In genomic region chr11:70651391-70651790, GRCm38 (mm10) we compare ENCODE assay signal across 8 mouse cellular contexts. TPM values are rescaled to one million over a fixed set of nuclear protein-coding genes. Genes with fewer than 3 reads are reported as not detected.
A peak's percentile ranks its signal among the peaks of the same experiment; 100 is the strongest.
DNase-seq lines count a peak whose midpoint lies in the region; ATAC-seq and TF ChIP-seq lines count a peak whose summit lies in the region.

No protein-coding gene starts in this region.

- H3K4me1 ChIP-seq in erythroblast, embryonic 14.5 days (ENCODE audit: control insufficient read depth) = peaks cover 82% of the 10 kb centered on the region
- H3K4me1 ChIP-seq in thymus, adult 2 months (replicated peaks; ENCODE audit: control insufficient read depth, insufficient read depth, low read length) = peaks cover 34% of the 10 kb centered on the region
- peaks cover 11% of the 10 kb centered on the region for H3K4me1 ChIP-seq in intestine, postnatal 0 days (replicated peaks; ENCODE audit: control insufficient read depth, insufficient read depth, low read length)
- H3K4me1 ChIP-seq in stomach, embryonic 16.5 days (ENCODE audit: control insufficient read depth, insufficient read depth, low read length) = peaks cover 45% of the 10 kb centered on the region
- H3K4me1 ChIP-seq in forebrain, embryonic 14.5 days (ENCODE audit: control insufficient read depth, insufficient read depth, low read length) = peaks cover 32% of the 10 kb centered on the region

- H3K4me2 ChIP-seq in intestine, postnatal 0 days (replicated peaks; ENCODE audit: low read depth) = peak overlapping the region; percentile 91
- H3K4me2 ChIP-seq in stomach, embryonic 16.5 days (ENCODE audit: low read depth, low read length) = peak overlapping the region; percentile 79
- H3K4me2 ChIP-seq in forebrain, embryonic 14.5 days (ENCODE audit: low read length) = no peak overlapping the region

- H3K9me3 ChIP-seq in erythroblast, embryonic 14.5 days (ENCODE audit: control insufficient read depth, low read length) = no peaks in the 10 kb centered on the region
- H3K9me3 ChIP-seq in intestine, postnatal 0 days (ENCODE audit: control insufficient read depth) = no peaks in the 10 kb centered on the region
- H3K9me3 ChIP-seq in stomach, embryonic 16.5 days (replicated peaks; ENCODE audit: control insufficient read depth, low read length) = no peaks in the 10 kb centered on the region
- no peaks in the 10 kb centered on the region for H3K9me3 ChIP-seq in forebrain, embryonic 14.5 days (replicated peaks; ENCODE audit: control insufficient read depth, low read length)

- DNase-seq in thymus, adult 2 months = peak; percentile 7
- no peak for DNase-seq in thymus, postnatal 0 days (ENCODE audit: low spot score)
- DNase-seq in forebrain, embryonic 14.5 days (ENCODE audit: low spot score) = no peak

- no peak for TF ChIP-seq CTCF in thymus, adult 2 months (IDR thresholded peaks at IDR 0.05; ENCODE audit: borderline replicate concordance, control insufficient read depth, extremely low read depth, insufficient read depth, low read length, poor library complexity)
- no peak for TF ChIP-seq CTCF in intestine, postnatal 0 days (IDR thresholded peaks at IDR 0.05; ENCODE audit: low read depth)

- 70% methylated on average over 2 of the region's 2 CpGs for WGBS in thymus, adult 2 months
- WGBS in intestine, postnatal 0 days = 29% methylated on average over 2 of the region's 2 CpGs
- WGBS in stomach, embryonic 16.5 days = 57% methylated on average over 2 of the region's 2 CpGs
- 70% methylated on average over 2 of the region's 2 CpGs for WGBS in forebrain, embryonic 14.5 days

- H3K9ac ChIP-seq in intestine, postnatal 0 days (ENCODE audit: low read depth, low read length) = no peak overlapping the region
- no peak overlapping the region for H3K9ac ChIP-seq in stomach, embryonic 16.5 days (ENCODE audit: low read length)
- H3K9ac ChIP-seq in forebrain, embryonic 14.5 days (ENCODE audit: low read length) = no peak overlapping the region

- peaks cover 9% of the 10 kb centered on the region for H3K27me3 ChIP-seq in erythroblast, embryonic 14.5 days (ENCODE audit: control insufficient read depth)
- no peaks in the 10 kb centered on the region for H3K27me3 ChIP-seq in thymus, adult 2 months (ENCODE audit: control insufficient read depth, insufficient read depth, low read length)
- H3K27me3 ChIP-seq in intestine, postnatal 0 days (replicated peaks; ENCODE audit: control insufficient read depth, insufficient read depth, low read length) = no peaks in the 10 kb centered on the region
- no peaks in the 10 kb centered on the region for H3K27me3 ChIP-seq in stomach, embryonic 16.5 days (ENCODE audit: control insufficient read depth, insufficient read depth, low read length)
- H3K27me3 ChIP-seq in forebrain, embryonic 14.5 days (replicated peaks; ENCODE audit: control insufficient read depth, insufficient read depth, low read length) = no peaks in the 10 kb centered on the region

- ATAC-seq in erythroblast, adult 5-6 weeks (replicated peaks; ENCODE audit: low FRiP score, poor library complexity, severe bottlenecking) = no peak
- no peak for ATAC-seq in intestine, postnatal 0 days
- ATAC-seq in stomach, embryonic 16.5 days (ENCODE audit: insufficient read depth, low FRiP score) = no peak
- ATAC-seq in forebrain, embryonic 14.5 days = no peak
- ATAC-seq in activated CD4-positive, CD25-positive, alpha-beta regulatory T cell, adult 4 months = no peak

- peak overlapping the region; percentile 84; the same call in 1 of the 2 replicates for H3K27ac ChIP-seq in thymus, adult 2 months (ENCODE audit: control insufficient read depth, insufficient read depth, low read length)
- H3K27ac ChIP-seq in intestine, postnatal 0 days (ENCODE audit: low read depth, low read length) = no peak overlapping the region
- H3K27ac ChIP-seq in stomach, embryonic 16.5 days (ENCODE audit: low read length) = peak overlapping the region; percentile 71; the same call in 1 of the 2 replicates
- H3K27ac ChIP-seq in forebrain, embryonic 14.5 days (ENCODE audit: low read depth, low read length) = no peak overlapping the region

- TF ChIP-seq POLR2A in thymus, adult 2 months (IDR thresholded peaks at IDR 0.05; ENCODE audit: control insufficient read depth, extremely low read depth, insufficient read depth, low read length, poor library complexity) = no peak

- H3K4me3 ChIP-seq in erythroblast, embryonic 14.5 days (replicated peaks) = peak overlapping the region; percentile 31
- peak overlapping the region; percentile 10; the same call in 1 of the 2 replicates for H3K4me3 ChIP-seq in thymus, adult 2 months (ENCODE audit: control insufficient read depth, insufficient read depth, low read length)
- no peak overlapping the region for H3K4me3 ChIP-seq in intestine, postnatal 0 days (ENCODE audit: low read depth, low read length)
- peak overlapping the region; percentile 100 for H3K4me3 ChIP-seq in stomach, embryonic 16.5 days (replicated peaks; ENCODE audit: low read length)
- no peak overlapping the region for H3K4me3 ChIP-seq in forebrain, embryonic 14.5 days (ENCODE audit: low read depth, low read length)

- H3K36me3 ChIP-seq in erythroblast, embryonic 14.5 days (ENCODE audit: control insufficient read depth) = peaks cover 54% of the 10 kb centered on the region
- H3K36me3 ChIP-seq in thymus, adult 2 months (ENCODE audit: control insufficient read depth, insufficient read depth, low read length) = peaks cover 44% of the 10 kb centered on the region
- H3K36me3 ChIP-seq in intestine, postnatal 0 days (ENCODE audit: control insufficient read depth, insufficient read depth) = peaks cover 30% of the 10 kb centered on the region
- peaks cover 19% of the 10 kb centered on the region for H3K36me3 ChIP-seq in stomach, embryonic 16.5 days (ENCODE audit: control insufficient read depth, insufficient read depth, low read length)
- peaks cover 47% of the 10 kb centered on the region for H3K36me3 ChIP-seq in forebrain, embryonic 14.5 days (ENCODE audit: control insufficient read depth, insufficient read depth, low read length)

RNA-seq across cellular contexts. Expression of gene Pfn1, which starts 3.1 kb away (rescaled TPM):
- 240 and 308 TPM in 2 replicates for polyA plus RNA-seq in erythroblast, embryonic 14.5 days (2012)
- 414 and 492 TPM in 2 replicates for total RNA-seq in erythroblast, adult 5-6 weeks (2015; ENCODE audit: low replicate concordance)
- 125 and 193 TPM in 2 replicates for total RNA-seq in erythroblast, adult 5-6 weeks (2017; ENCODE audit: low replicate concordance)
- polyA plus RNA-seq in thymus, adult 2 months (2012; rRNA removed) = 3,213 and 4,498 TPM in 2 replicates
- polyA plus RNA-seq in thymus, postnatal 0 days (2015; fragmentation: Nextera tagmentation; extraction: Ambion mirVana) = 2,783 and 3,382 TPM in 2 replicates
- polyA plus RNA-seq in intestine, postnatal 0 days (2015; fragmentation: Nextera tagmentation; extraction: Ambion mirVana) = 1,830 and 1,961 TPM in 2 replicates
- 1,820 and 1,821 TPM in 2 replicates for polyA plus RNA-seq in stomach, embryonic 16.5 days (2015; fragmentation: Nextera tagmentation; extraction: Ambion mirVana)
- polyA plus RNA-seq in forebrain, embryonic 14.5 days (2014; fragmentation: Nextera tagmentation; extraction: Ambion mirVana) = 793 and 798 TPM in 2 replicates
- 1,000 to 10,000 TPM; 3,856 to 4,120 TPM for polyA plus RNA-seq in activated CD4-positive, CD25-positive, alpha-beta regulatory T cell, adult 4 months (2017; shearing (Covaris generic))

RNA-seq across cellular contexts. Expression of gene Slc25a11, which starts 4.1 kb away (rescaled TPM):
- 2.2 and 2.4 TPM in 2 replicates for polyA plus RNA-seq in erythroblast, embryonic 14.5 days (2012)
- total RNA-seq in erythroblast, adult 5-6 weeks (2015; ENCODE audit: low replicate concordance) = 17.1 and 20.1 TPM in 2 replicates
- total RNA-seq in erythroblast, adult 5-6 weeks (2017; ENCODE audit: low replicate concordance) = 16.2 and 16.6 TPM in 2 replicates
- 132 and 162 TPM in 2 replicates for polyA plus RNA-seq in thymus, adult 2 months (2012; rRNA removed)
- polyA plus RNA-seq in thymus, postnatal 0 days (2015; fragmentation: Nextera tagmentation; extraction: Ambion mirVana) = 137 and 139 TPM in 2 replicates
- polyA plus RNA-seq in intestine, postnatal 0 days (2015; fragmentation: Nextera tagmentation; extraction: Ambion mirVana) = 192 and 210 TPM in 2 replicates
- polyA plus RNA-seq in stomach, embryonic 16.5 days (2015; fragmentation: Nextera tagmentation; extraction: Ambion mirVana) = 163 and 169 TPM in 2 replicates
- polyA plus RNA-seq in forebrain, embryonic 14.5 days (2014; fragmentation: Nextera tagmentation; extraction: Ambion mirVana) = 165 and 190 TPM in 2 replicates
- polyA plus RNA-seq in activated CD4-positive, CD25-positive, alpha-beta regulatory T cell, adult 4 months (2017; shearing (Covaris generic)) = 100 to 1,000 TPM in 1 of 2 experiments, 10 to 100 TPM in 1; 80.4 to 124 TPM

RNA-seq across cellular contexts. Expression of gene Rnf167, which starts 4.4 kb away (rescaled TPM):
- 24.0 and 33.2 TPM in 2 replicates for polyA plus RNA-seq in erythroblast, embryonic 14.5 days (2012)
- 146 and 222 TPM in 2 replicates for total RNA-seq in erythroblast, adult 5-6 weeks (2015; ENCODE audit: low replicate concordance)
- 217 and 308 TPM in 2 replicates for total RNA-seq in erythroblast, adult 5-6 weeks (2017; ENCODE audit: low replicate concordance)
- polyA plus RNA-seq in thymus, adult 2 months (2012; rRNA removed) = 285 and 346 TPM in 2 replicates
- 214 and 226 TPM in 2 replicates for polyA plus RNA-seq in thymus, postnatal 0 days (2015; fragmentation: Nextera tagmentation; extraction: Ambion mirVana)
- 107 TPM in 2 replicates for polyA plus RNA-seq in intestine, postnatal 0 days (2015; fragmentation: Nextera tagmentation; extraction: Ambion mirVana)
- 104 and 111 TPM in 2 replicates for polyA plus RNA-seq in stomach, embryonic 16.5 days (2015; fragmentation: Nextera tagmentation; extraction: Ambion mirVana)
- 105 and 118 TPM in 2 replicates for polyA plus RNA-seq in forebrain, embryonic 14.5 days (2014; fragmentation: Nextera tagmentation; extraction: Ambion mirVana)
- 100 to 1,000 TPM; 281 to 288 TPM for polyA plus RNA-seq in activated CD4-positive, CD25-positive, alpha-beta regulatory T cell, adult 4 months (2017; shearing (Covaris generic))

RNA-seq across cellular contexts. Expression of gene Eno3, which starts 5.6 kb away (rescaled TPM):
- polyA plus RNA-seq in erythroblast, embryonic 14.5 days (2012) = 0.74 and 0.78 TPM in 2 replicates
- 1.5 and 2.9 TPM in 2 replicates for total RNA-seq in erythroblast, adult 5-6 weeks (2015; ENCODE audit: low replicate concordance)
- 3.3 and 6.0 TPM in 2 replicates for total RNA-seq in erythroblast, adult 5-6 weeks (2017; ENCODE audit: low replicate concordance)
- polyA plus RNA-seq in thymus, adult 2 months (2012; rRNA removed) = 25.3 and 75.8 TPM in 2 replicates
- polyA plus RNA-seq in thymus, postnatal 0 days (2015; fragmentation: Nextera tagmentation; extraction: Ambion mirVana) = 13.1 and 14.7 TPM in 2 replicates
- 4.9 and 5.9 TPM in 2 replicates for polyA plus RNA-seq in intestine, postnatal 0 days (2015; fragmentation: Nextera tagmentation; extraction: Ambion mirVana)
- polyA plus RNA-seq in stomach, embryonic 16.5 days (2015; fragmentation: Nextera tagmentation; extraction: Ambion mirVana) = 19.3 and 126 TPM in 2 replicates
- 5.7 and 5.9 TPM in 2 replicates for polyA plus RNA-seq in forebrain, embryonic 14.5 days (2014; fragmentation: Nextera tagmentation; extraction: Ambion mirVana)
- 10 to 100 TPM; 20.9 to 21.4 TPM for polyA plus RNA-seq in activated CD4-positive, CD25-positive, alpha-beta regulatory T cell, adult 4 months (2017; shearing (Covaris generic))

RNA-seq across cellular contexts. Expression of gene Gp1ba, which starts 12.5 kb away (rescaled TPM):
- polyA plus RNA-seq in erythroblast, embryonic 14.5 days (2012) = 0.12 TPM in 2 replicates
- total RNA-seq in erythroblast, adult 5-6 weeks (2015; ENCODE audit: low replicate concordance) = 0.84 TPM in 1 of 2 replicates, not detected in the other
- 0.42 TPM in 1 of 2 replicates, not detected in the other for total RNA-seq in erythroblast, adult 5-6 weeks (2017; ENCODE audit: low replicate concordance)
- 0.04 TPM in 2 replicates for polyA plus RNA-seq in thymus, adult 2 months (2012; rRNA removed)
- polyA plus RNA-seq in thymus, postnatal 0 days (2015; fragmentation: Nextera tagmentation; extraction: Ambion mirVana) = 0.06 and 0.13 TPM in 2 replicates
- polyA plus RNA-seq in intestine, postnatal 0 days (2015; fragmentation: Nextera tagmentation; extraction: Ambion mirVana) = 0.07 and 0.10 TPM in 2 replicates
- polyA plus RNA-seq in stomach, embryonic 16.5 days (2015; fragmentation: Nextera tagmentation; extraction: Ambion mirVana) = 0.16 and 0.19 TPM in 2 replicates
- polyA plus RNA-seq in forebrain, embryonic 14.5 days (2014; fragmentation: Nextera tagmentation; extraction: Ambion mirVana) = 0.17 and 0.22 TPM in 2 replicates
- polyA plus RNA-seq in activated CD4-positive, CD25-positive, alpha-beta regulatory T cell, adult 4 months (2017; shearing (Covaris generic)) = under 1 TPM; 0.17 to 0.52 TPM

Comparison
In these comparisons a context has a peak if more than half of its experiments do, and no peak if none do; other contexts are left out.
1. H3K4me3 ChIP-seq: peak in erythroblast, embryonic 14.5 days (single experiment), thymus, adult 2 months (single experiment) and stomach, embryonic 16.5 days (single experiment); none in intestine, postnatal 0 days (single experiment) and forebrain, embryonic 14.5 days (single experiment).
2. H3K27ac ChIP-seq: peak in thymus, adult 2 months (single experiment) and stomach, embryonic 16.5 days (single experiment); none in intestine, postnatal 0 days (single experiment) and forebrain, embryonic 14.5 days (single experiment).
3. RNA of gene Slc25a11, which starts 4.1 kb away (polyA plus RNA-seq): 192 to 210 TPM in intestine, postnatal 0 days, 165 to 190 TPM in forebrain, embryonic 14.5 days, 163 to 169 TPM in stomach, embryonic 16.5 days, 132 to 162 TPM in thymus, adult 2 months, 137 to 139 TPM in thymus, postnatal 0 days and 80.4 to 124 TPM in activated CD4-positive, CD25-positive, alpha-beta regulatory T cell, adult 4 months; 2.2 to 2.4 TPM in erythroblast, embryonic 14.5 days; every median in the first group is over 10 times any median in the second.